Mouse (Mus musculus): ENCODE data around the gene Saa2. TPM values are rescaled to one million over a fixed set of nuclear protein-coding genes. Genes with fewer than 3 reads are reported as not detected.

Gene Saa2
- polyA plus RNA-seq (2015; fragmentation: Nextera tagmentation; extraction: Ambion mirVana) = not detected in 2 replicates

DNA sequence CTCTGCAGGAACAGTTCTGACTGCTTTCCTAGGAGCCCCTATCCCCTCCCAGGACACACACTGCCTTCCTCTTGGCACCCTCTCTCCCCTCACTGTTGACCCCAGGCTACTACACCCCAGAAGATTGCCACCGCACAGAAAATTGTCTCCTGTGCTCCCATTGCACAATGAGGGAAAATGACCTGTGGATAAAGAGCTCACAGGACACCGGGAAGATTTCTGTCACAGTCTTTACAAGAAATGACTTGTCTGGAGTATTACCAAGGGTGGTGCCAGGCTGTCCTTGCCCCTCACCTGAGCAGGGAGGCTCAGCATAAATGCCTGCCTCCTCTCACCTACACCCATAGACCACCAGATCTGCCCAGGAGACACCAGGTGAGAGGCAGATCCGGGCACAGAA, at the start of gene Saa2:
Saa2 (plus strand) TSS at position 301 of the 400 bp plus-strand sequence.
- WGBS = 74% methylated on average over 3 of the region's 3 CpGs
- no peak for ATAC-seq (replicated peaks; ENCODE audit: insufficient number of reproducible peaks, insufficient read depth, low FRiP score, low read depth)

DNA sequence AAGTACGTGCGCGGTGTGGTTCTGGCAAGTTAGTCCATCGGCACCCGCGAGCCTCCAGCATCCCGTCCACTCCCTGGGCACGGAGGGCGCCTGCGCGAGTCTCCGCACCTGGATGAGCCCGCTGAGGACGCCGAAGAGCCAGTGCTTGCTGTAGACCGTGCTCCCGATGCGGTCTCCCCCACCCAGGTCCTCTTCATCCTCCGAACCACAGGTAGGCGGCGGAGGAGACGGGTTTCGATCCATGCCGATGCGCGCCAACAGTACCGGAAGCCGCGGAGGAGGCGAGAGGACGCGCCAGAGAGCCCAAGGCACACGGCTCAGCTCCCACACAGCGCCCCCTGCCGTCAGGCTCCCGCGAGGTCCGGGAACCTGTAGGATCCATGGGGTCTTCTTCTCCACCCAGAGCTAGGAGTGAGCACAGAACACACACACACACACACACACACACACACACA, 41.2 kb upstream of the Saa2 start, which contains the start of gene Saal1:
Saal1 (minus strand) TSS at position 291 of the 455 bp plus-strand sequence.
- WGBS = 0% methylated on average over 38 of the region's 38 CpGs

More for the DNA sequence above, at the start of gene Saa2:
- H3K4me2 ChIP-seq = no peak within 1 kb of the TSS
- H3K27me3 ChIP-seq = no peaks in the 10 kb centered on the region
- H3K4me1 ChIP-seq (replicated peaks) = no peaks in the 10 kb centered on the region
- H3K27ac ChIP-seq = no peak within 1 kb of the TSS
- no peaks in the 10 kb centered on the region for H3K9me3 ChIP-seq (replicated peaks)
- H3K9ac ChIP-seq = no peak within 1 kb of the TSS
- H3K36me3 ChIP-seq = no peaks in the 10 kb centered on the region
- H3K4me3 ChIP-seq = no peak within 1 kb of the TSS

DNA sequence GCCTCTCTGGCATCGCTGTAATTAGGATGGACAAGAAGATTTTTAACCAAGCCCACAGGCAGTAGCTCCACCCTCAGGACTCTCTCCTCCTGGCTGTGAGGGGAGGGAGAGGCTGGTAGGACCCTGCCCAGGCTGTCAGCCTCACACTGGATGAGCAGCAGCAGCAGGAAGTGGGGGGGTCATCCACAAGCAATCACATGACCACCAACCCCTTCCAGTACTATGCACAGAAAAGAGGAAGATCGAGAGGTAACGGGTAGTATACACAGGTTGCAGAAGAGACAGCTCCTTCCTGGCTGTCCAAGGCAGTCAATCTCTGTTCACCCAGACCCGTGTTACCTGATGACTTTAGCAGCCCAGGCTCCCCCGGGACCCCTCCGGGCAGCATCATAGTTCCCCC, 39.3 kb upstream of the Saa2 start:
- Histone ChIP-seq H3K9ac (no peak overlapping the region), H3K4me3 (no peak overlapping the region), H3K36me3 (peaks cover 4% of the 10 kb centered on the region; the same call in 1 of the 2 replicates), H3K27me3 (0 out of 2 replicates have a peak, but pooled peaks cover 3% of the 10 kb centered on the region), H3K4me1 (replicated peaks) (peaks cover 6% of the 10 kb centered on the region; the same call in 1 of the 2 replicates), H3K27ac (no peak overlapping the region), H3K4me2 (no peak overlapping the region), H3K9me3 (replicated peaks) (no peaks in the 10 kb centered on the region)
- ATAC-seq (replicated peaks; ENCODE audit: insufficient number of reproducible peaks, insufficient read depth, low FRiP score, low read depth) = no peak
- WGBS = 56% methylated on average over 6 of the region's 6 CpGs

More for the DNA sequence above, 41.2 kb upstream of the Saa2 start, which contains the start of gene Saal1:
- H3K27me3 ChIP-seq = 0 out of 2 replicates have a peak, but pooled peaks cover 3% of the 10 kb centered on the region
- ATAC-seq (replicated peaks; ENCODE audit: insufficient number of reproducible peaks, insufficient read depth, low FRiP score, low read depth) = peak; percentile 84
- H3K9me3 ChIP-seq (replicated peaks) = no peaks in the 10 kb centered on the region
- H3K4me3 ChIP-seq = peak within 1 kb of the TSS; percentile 73
- H3K27ac ChIP-seq = peak within 1 kb of the TSS; percentile 50; the same call in 1 of the 2 replicates
- peak within 1 kb of the TSS; percentile 64 for H3K4me2 ChIP-seq
- H3K36me3 ChIP-seq = peaks cover 17% of the 10 kb centered on the region; the same call in 1 of the 2 replicates
- H3K4me1 ChIP-seq (replicated peaks) = peaks cover 6% of the 10 kb centered on the region; the same call in 1 of the 2 replicates
- peak within 1 kb of the TSS; percentile 79 for H3K9ac ChIP-seq

DNA sequence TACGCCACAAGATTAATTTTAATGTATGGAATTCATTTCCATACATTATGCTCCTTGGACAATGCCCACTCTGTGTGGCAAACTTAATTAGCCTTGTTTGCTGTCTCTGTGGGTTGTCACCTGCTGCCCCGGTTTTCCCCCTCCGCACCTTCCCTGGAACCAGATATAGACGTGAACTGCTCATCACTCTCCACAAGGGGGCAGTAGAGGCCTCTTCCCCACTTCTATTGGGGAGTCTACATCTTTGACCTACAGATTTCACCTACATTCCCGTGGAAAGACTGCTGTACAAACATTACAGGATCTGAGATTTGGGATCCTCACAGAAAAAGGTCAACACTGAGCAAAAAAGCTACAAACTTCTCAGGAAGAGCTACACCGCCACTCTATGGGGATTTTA, 37.1 kb upstream of the Saa2 start:
- Histone ChIP-seq H3K9ac (no peak overlapping the region), H3K4me2 (no peak overlapping the region), H3K27ac (no peak overlapping the region), H3K27me3 (peaks cover 8% of the 10 kb centered on the region; the same call in 1 of the 2 replicates), H3K9me3 (replicated peaks) (no peaks in the 10 kb centered on the region), H3K4me3 (no peak overlapping the region), H3K36me3 (no peaks in the 10 kb centered on the region), H3K4me1 (replicated peaks) (peaks cover 3% of the 10 kb centered on the region; the same call in 1 of the 2 replicates)
- 24% methylated on average over 6 of the region's 6 CpGs for WGBS
- ATAC-seq (replicated peaks; ENCODE audit: insufficient number of reproducible peaks, insufficient read depth, low FRiP score, low read depth) = no peak

DNA sequence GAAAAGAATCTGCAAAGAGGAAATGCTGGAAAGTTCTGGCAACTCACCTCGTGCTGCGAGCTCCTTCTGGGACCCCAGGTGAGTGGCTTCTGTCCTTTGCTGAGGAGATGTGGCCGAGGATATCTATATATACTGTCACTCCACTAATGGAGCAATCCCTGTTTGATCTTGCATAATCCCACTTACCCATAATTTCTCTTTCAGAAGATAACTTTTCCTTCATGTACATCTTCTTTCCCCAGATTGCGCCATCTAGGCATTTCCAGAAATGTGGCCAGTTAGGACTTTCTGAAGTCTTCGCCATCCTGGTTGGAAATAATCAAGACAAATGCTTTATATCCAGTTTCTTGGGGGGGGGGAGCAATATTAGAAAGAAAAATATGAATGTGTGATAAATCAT, 36.0 kb upstream of the Saa2 start, which contains the start of gene Saa3:
Saa3 (minus strand) TSS at position 101 of the 400 bp plus-strand sequence.
- H3K4me1 ChIP-seq (replicated peaks) = no peaks in the 10 kb centered on the region
- H3K9ac ChIP-seq = no peak within 1 kb of the TSS
- no peak within 1 kb of the TSS for H3K4me2 ChIP-seq
- H3K4me3 ChIP-seq = no peak within 1 kb of the TSS
- 85% methylated on average over 5 of the region's 5 CpGs for WGBS
- no peaks in the 10 kb centered on the region for H3K9me3 ChIP-seq (replicated peaks)
- H3K27me3 ChIP-seq = peaks cover 8% of the 10 kb centered on the region; the same call in 1 of the 2 replicates
- ATAC-seq (replicated peaks; ENCODE audit: insufficient number of reproducible peaks, insufficient read depth, low FRiP score, low read depth) = no peak
- H3K27ac ChIP-seq = no peak within 1 kb of the TSS
- H3K36me3 ChIP-seq = no peaks in the 10 kb centered on the region

DNA sequence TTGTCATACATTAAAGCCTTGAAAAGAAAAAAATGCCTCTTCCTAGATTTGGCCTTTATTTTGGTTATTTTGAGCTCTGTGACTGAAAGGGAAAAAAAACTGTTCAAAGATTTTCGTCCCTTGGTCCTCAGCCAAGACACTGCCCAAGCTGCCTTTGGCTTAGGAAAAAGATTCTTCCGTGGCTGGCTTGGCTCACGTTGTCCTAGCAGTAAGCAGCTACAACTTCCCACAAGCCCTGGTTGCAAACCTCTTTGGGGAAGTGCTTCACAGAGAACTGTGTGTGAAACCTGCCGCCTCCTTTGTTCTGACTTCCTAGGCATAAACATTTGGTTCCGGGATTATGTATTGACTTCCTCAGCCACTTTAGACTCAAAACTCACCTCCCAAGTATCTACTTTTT, 34.7 kb upstream of the Saa2 start:
- Histone ChIP-seq H3K9ac (no peak overlapping the region), H3K27ac (no peak overlapping the region), H3K9me3 (replicated peaks) (no peaks in the 10 kb centered on the region), H3K4me2 (no peak overlapping the region), H3K4me1 (replicated peaks) (no peaks in the 10 kb centered on the region), H3K4me3 (no peak overlapping the region), H3K36me3 (no peaks in the 10 kb centered on the region), H3K27me3 (peaks cover 8% of the 10 kb centered on the region; the same call in 1 of the 2 replicates)
- 36% methylated on average over 5 of the region's 5 CpGs for WGBS
- ATAC-seq (replicated peaks; ENCODE audit: insufficient number of reproducible peaks, insufficient read depth, low FRiP score, low read depth) = no peak

DNA sequence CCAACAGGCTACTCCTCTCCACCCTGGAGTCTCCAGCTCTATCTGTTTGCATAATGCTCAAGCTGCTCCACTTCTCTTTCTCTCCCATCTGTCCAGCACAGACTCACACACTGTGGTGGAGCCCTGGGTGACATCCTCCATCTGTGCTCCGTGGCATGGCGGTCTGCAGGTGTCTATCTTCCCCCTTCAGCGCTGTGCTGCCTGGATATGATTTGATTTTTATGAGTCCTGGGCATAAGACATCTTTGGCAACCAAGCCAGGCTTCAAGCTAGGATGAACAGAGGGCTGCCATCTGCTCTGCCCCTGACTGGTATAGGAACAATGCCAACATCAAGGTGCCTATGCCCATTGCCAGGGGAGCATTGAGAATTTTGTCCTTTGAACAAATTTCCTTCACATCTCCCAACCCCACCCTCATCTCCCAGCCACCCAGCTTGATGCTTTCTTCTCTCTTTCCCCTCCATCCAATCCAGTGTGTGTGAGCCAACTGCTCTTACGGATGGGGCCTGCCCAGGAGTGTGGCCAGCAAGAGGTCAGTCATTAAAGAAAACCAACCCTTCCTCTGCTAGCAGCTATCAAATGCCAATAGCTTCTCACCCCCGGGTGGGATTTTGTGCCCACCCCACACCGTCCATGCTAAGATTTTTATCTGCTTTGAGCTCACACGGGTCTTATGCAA, 32.9 kb upstream of the Saa2 start:
- no peak for ATAC-seq (replicated peaks; ENCODE audit: insufficient number of reproducible peaks, insufficient read depth, low FRiP score, low read depth)
- H3K9me3 ChIP-seq (replicated peaks) = no peaks in the 10 kb centered on the region
- H3K36me3 ChIP-seq = no peaks in the 10 kb centered on the region
- H3K4me1 ChIP-seq (replicated peaks) = no peaks in the 10 kb centered on the region
- no peak overlapping the region for H3K9ac ChIP-seq
- no peak overlapping the region for H3K27ac ChIP-seq
- H3K27me3 ChIP-seq = peaks cover 5% of the 10 kb centered on the region; the same call in 1 of the 2 replicates
- 78% methylated on average over 7 of the region's 7 CpGs for WGBS
- H3K4me3 ChIP-seq = no peak overlapping the region
- H3K4me2 ChIP-seq = no peak overlapping the region

DNA sequence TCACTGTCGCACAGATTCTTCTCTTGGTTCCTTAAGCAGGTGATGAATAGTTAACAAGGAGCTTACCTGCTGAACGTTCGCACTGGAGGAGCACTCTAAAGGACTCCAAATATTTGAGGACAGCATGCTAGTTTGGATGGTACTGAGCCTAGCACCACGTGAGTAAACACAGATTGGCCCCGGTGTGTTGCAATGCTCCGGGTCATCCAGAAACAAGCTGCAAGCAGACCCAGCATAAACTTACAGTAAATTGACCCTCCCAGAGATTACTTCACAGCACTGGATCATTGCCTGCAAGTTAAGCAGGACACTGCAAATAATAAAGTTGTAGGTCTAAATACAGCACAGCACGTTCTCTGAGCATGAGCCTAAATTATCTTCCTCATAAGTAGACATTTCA, 32.1 kb upstream of the Saa2 start:
- H3K27me3 ChIP-seq = peaks cover 5% of the 10 kb centered on the region; the same call in 1 of the 2 replicates
- no peaks in the 10 kb centered on the region for H3K9me3 ChIP-seq (replicated peaks)
- WGBS = 65% methylated on average over 7 of the region's 7 CpGs
- no peaks in the 10 kb centered on the region for H3K36me3 ChIP-seq
- H3K4me1 ChIP-seq (replicated peaks) = no peaks in the 10 kb centered on the region
- H3K4me3 ChIP-seq = no peak overlapping the region
- no peak overlapping the region for H3K9ac ChIP-seq
- no peak overlapping the region for H3K4me2 ChIP-seq
- H3K27ac ChIP-seq = no peak overlapping the region
- ATAC-seq (replicated peaks; ENCODE audit: insufficient number of reproducible peaks, insufficient read depth, low FRiP score, low read depth) = no peak

DNA sequence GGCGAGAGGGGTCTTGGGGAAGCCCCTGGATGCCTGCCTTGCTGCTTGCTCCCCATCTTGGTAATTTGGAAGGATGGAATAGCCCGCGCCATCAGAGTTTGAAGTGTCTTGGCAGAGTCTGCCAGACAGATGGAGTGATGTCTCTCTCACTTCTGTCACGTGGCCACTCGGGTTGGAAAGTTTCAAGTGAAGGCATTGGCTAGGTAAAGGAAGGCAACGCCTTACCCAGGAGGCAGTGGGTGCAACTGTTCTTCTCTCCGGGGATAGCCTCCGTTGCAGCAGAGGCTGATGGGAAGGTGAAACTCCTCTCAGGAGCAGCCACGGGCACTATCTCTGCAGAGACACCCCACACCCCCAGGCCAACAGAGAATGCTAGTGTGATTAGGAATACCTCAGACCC, 31.1 kb upstream of the Saa2 start:
- Histone ChIP-seq H3K4me3 (no peak overlapping the region), H3K9me3 (replicated peaks) (no peaks in the 10 kb centered on the region), H3K9ac (no peak overlapping the region), H3K4me2 (no peak overlapping the region), H3K4me1 (replicated peaks) (no peaks in the 10 kb centered on the region), H3K27me3 (peaks cover 5% of the 10 kb centered on the region; the same call in 1 of the 2 replicates), H3K36me3 (no peaks in the 10 kb centered on the region), H3K27ac (no peak overlapping the region)
- 57% methylated on average over 9 of the region's 9 CpGs for WGBS
- ATAC-seq (replicated peaks; ENCODE audit: insufficient number of reproducible peaks, insufficient read depth, low FRiP score, low read depth) = no peak

DNA sequence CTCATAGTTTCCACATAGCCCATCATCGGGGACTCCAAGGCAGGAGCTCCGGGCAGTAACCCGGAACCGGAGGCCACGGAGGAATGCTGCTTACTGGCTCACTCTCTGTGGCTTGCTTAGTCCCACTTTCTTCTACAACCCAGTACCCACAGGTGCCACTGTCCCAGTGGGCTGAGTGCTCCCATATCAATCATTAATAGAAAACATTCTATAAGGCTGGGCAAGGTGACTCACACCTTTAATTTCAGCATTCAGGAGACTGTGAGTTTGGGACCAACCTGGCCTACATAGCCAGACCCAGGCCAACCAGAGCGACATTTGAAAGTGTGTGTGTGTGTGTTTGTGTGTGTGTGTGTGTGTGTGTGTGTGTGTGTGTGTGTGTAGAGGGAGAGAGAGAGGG, 28.2 kb upstream of the Saa2 start:
- no peak for ATAC-seq (replicated peaks; ENCODE audit: insufficient number of reproducible peaks, insufficient read depth, low FRiP score, low read depth)
- no peaks in the 10 kb centered on the region for H3K4me1 ChIP-seq (replicated peaks)
- no peak overlapping the region for H3K4me2 ChIP-seq
- no peak overlapping the region for H3K9ac ChIP-seq
- no peaks in the 10 kb centered on the region for H3K36me3 ChIP-seq
- H3K9me3 ChIP-seq (replicated peaks) = no peaks in the 10 kb centered on the region
- H3K27ac ChIP-seq = no peak overlapping the region
- no peak overlapping the region for H3K4me3 ChIP-seq
- WGBS = 89% methylated on average over 6 of the region's 6 CpGs
- H3K27me3 ChIP-seq = peaks cover 5% of the 10 kb centered on the region; the same call in 1 of the 2 replicates

DNA sequence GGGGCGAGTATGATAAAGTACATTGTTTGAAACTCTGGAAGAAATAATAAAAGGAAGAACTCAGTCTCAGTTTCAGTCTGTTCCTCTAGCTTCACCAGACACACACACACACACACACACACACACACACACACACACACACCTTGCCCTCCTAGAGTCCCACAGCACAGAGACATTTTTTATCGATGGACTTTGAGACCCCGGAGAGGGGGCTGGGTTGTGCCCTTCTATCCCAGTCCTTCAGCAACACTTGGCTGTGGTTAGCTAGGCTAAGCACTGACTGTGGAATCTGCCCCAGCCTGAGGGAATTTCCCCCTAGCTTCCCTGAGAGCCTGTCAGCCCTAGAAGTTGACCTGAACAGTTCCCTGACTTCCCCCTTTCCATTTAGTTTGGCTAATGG, 27.7 kb upstream of the Saa2 start:
- Histone ChIP-seq H3K4me2 (no peak overlapping the region), H3K27ac (no peak overlapping the region)
- WGBS = 60% methylated on average over 3 of the region's 3 CpGs

More for the DNA sequence above, 27.7 kb upstream of the Saa2 start:
- Histone ChIP-seq H3K4me3 (no peak overlapping the region), H3K4me1 (replicated peaks) (no peaks in the 10 kb centered on the region), H3K9ac (no peak overlapping the region), H3K27me3 (peaks cover under 1% of the 10 kb centered on the region; the same call in 1 of the 2 replicates), H3K9me3 (replicated peaks) (no peaks in the 10 kb centered on the region), H3K36me3 (no peaks in the 10 kb centered on the region)
- no peak; the same call in 1 of the 2 replicates for ATAC-seq (replicated peaks; ENCODE audit: insufficient number of reproducible peaks, insufficient read depth, low FRiP score, low read depth)
